Mouse (Mus musculus) myocyte (in vitro differentiated cells): ENCODE measurements at regions not wholly inside any gene's neighbourhood (a gene's known extent, or its start where the extent isn't known, plus 50 kb on each side); places are given as distances from the start of the nearest gene placed in this dataset.

Experiments
- H3K27me3 ChIP-seq: one replicate; pipeline ENCODE4 v1.6.1; 2011; ENCODE audit not compliant: control insufficient read depth, insufficient read depth, insufficient read length
- H3K36me3 ChIP-seq: one replicate; pipeline ENCODE4 v1.6.1; 2011; ENCODE audit not compliant: control insufficient read depth, insufficient read depth
- H3K4me2 ChIP-seq: one replicate; pipeline ENCODE4 v1.6.1; 2011; ENCODE audit warnings: low read depth, control low read depth
- H3K4me3 ChIP-seq: one replicate; pipeline ENCODE4 v1.5.1; 2011; ENCODE audit warnings: mild to moderate bottlenecking, control low read depth, moderate library complexity
- H3K79me2 ChIP-seq: one replicate; pipeline ENCODE4 v1.6.1; 2011; ENCODE audit not compliant: control insufficient read depth, insufficient read depth
- H3ac ChIP-seq: one replicate; pipeline ENCODE4 v1.6.1; 2011; ENCODE audit not compliant: control insufficient read depth, insufficient read length
- CEBPB ChIP-seq: IDR thresholded peaks from 2 replicates; pipeline ENCODE4 v1.6.1; 2011; ENCODE audit warnings: mild to moderate bottlenecking, moderate library complexity; ENCODE audit not compliant: poor library complexity, insufficient read depth, severe bottlenecking
- E2F4 ChIP-seq: IDR thresholded peaks from one replicate; pipeline ENCODE4 v1.6.1; 2011; ENCODE audit warnings: mild to moderate bottlenecking, control low read depth, moderate library complexity; ENCODE audit not compliant: insufficient read depth
- MAX ChIP-seq: IDR thresholded peaks from one replicate; pipeline ENCODE4 v1.6.1; 2011; ENCODE audit warnings: low read depth, mild to moderate bottlenecking, control low read depth
- MYOD1 ChIP-seq, 3 experiments: IDR thresholded peaks; one replicate each; pipeline ENCODE4 v1.6.1; 2011; ENCODE audit warnings: control low read depth in 2 of 3, low read depth in 2 of 3, mild to moderate bottlenecking in 2 of 3, moderate library complexity in 1 of 3; ENCODE audit not compliant: insufficient read length in 2 of 3, control insufficient read depth in 1 of 3
- MYOG ChIP-seq, 3 experiments: IDR thresholded peaks; one replicate each; pipeline ENCODE4 v1.6.1; 2011; ENCODE audit warnings: control low read depth in 2 of 3, low read depth in 2 of 3, mild to moderate bottlenecking in 2 of 3; ENCODE audit not compliant: insufficient read length in 2 of 3, control insufficient read depth in 1 of 3, insufficient read depth in 1 of 3
- POLR2A ChIP-seq: IDR thresholded peaks from one replicate; pipeline ENCODE4 v1.6.1; 2011; ENCODE audit warnings: low read depth, mild to moderate bottlenecking, control low read depth, moderate library complexity; ENCODE audit not compliant: insufficient read length
- POLR2AphosphoS2 ChIP-seq: IDR thresholded peaks from one replicate; pipeline ENCODE4 v1.6.1; 2011; ENCODE audit warnings: low read depth, control low read depth; ENCODE audit not compliant: insufficient read length
- REST ChIP-seq: IDR thresholded peaks from one replicate; pipeline ENCODE4 v1.6.1; 2011; ENCODE audit warnings: mild to moderate bottlenecking, control low read depth, moderate library complexity; ENCODE audit not compliant: insufficient read depth, insufficient read length
- SRF ChIP-seq: IDR thresholded peaks from one replicate; pipeline ENCODE4 v1.6.1; 2011; ENCODE audit warnings: low read depth; ENCODE audit not compliant: control insufficient read depth, insufficient read length
- TCF12 ChIP-seq: IDR thresholded peaks from one replicate; pipeline ENCODE4 v1.6.1; 2011; ENCODE audit warnings: mild to moderate bottlenecking, control low read depth; ENCODE audit not compliant: poor library complexity, insufficient read depth, severe bottlenecking
- TCF3 ChIP-seq: IDR thresholded peaks from one replicate; pipeline ENCODE4 v1.6.1; 2011; ENCODE audit warnings: low read depth, control low read depth; ENCODE audit not compliant: insufficient read length
- USF1 ChIP-seq: IDR thresholded peaks from one replicate; pipeline ENCODE4 v1.6.1; 2011; ENCODE audit warnings: low read depth, mild to moderate bottlenecking, control low read depth, moderate library complexity

- H3K36me3 ChIP-seq = no peaks in the 10 kb centered on the region
- no peak overlapping the region for H3K4me3 ChIP-seq
- no peak overlapping the region for H3K4me2 ChIP-seq
- no peaks in the 10 kb centered on the region for H3K27me3 ChIP-seq
- TF ChIP-seq MYOD1 (IDR thresholded peaks at IDR 0.05; ENCODE audit: control insufficient read depth in 1 of 3, insufficient read length in 2 of 3, low read depth in 2 of 3) = no peak
- TF ChIP-seq CEBPB = no peak
- no peak for TF ChIP-seq REST
- no peak for TF ChIP-seq SRF
- no peak for TF ChIP-seq MYOG (IDR thresholded peaks at IDR 0.05; ENCODE audit: control insufficient read depth in 1 of 3, insufficient read depth in 1 of 3, insufficient read length in 2 of 3, low read depth in 2 of 3)
- TF ChIP-seq TCF3 = no peak
- no peak for TF ChIP-seq POLR2A
- H3K79me2 ChIP-seq = no peaks in the 10 kb centered on the region
- no peak overlapping the region for H3ac ChIP-seq
Measured at GRCm38 (mm10) chr14:61818365-61818764, 211.1 kb downstream of the Kcnrg start.

GRCm38 (mm10) chr14:61819251-61819650 lies 212.0 kb downstream of the Kcnrg start:
- no peak overlapping the region for H3ac ChIP-seq
- no peaks in the 10 kb centered on the region for H3K27me3 ChIP-seq
- no peak overlapping the region for H3K4me3 ChIP-seq
- no peak overlapping the region for H3K4me2 ChIP-seq
- no peak for TF ChIP-seq POLR2A
- no peak for TF ChIP-seq REST
- TF ChIP-seq SRF = no peak
- TF ChIP-seq MAX = no peak
- no peak for TF ChIP-seq USF1
- TF ChIP-seq MYOD1 (IDR thresholded peaks at IDR 0.05; ENCODE audit: control insufficient read depth in 1 of 3, insufficient read length in 2 of 3, low read depth in 2 of 3) = no peak
- TF ChIP-seq TCF3 = no peak
- no peak for TF ChIP-seq POLR2AphosphoS2
- TF ChIP-seq CEBPB = no peak
- TF ChIP-seq MYOG (IDR thresholded peaks at IDR 0.05; ENCODE audit: control insufficient read depth in 1 of 3, insufficient read depth in 1 of 3, insufficient read length in 2 of 3, low read depth in 2 of 3) = no peak
- no peak for TF ChIP-seq TCF12
- no peak for TF ChIP-seq E2F4
- no peaks in the 10 kb centered on the region for H3K79me2 ChIP-seq
- H3K36me3 ChIP-seq = no peaks in the 10 kb centered on the region

DNA sequence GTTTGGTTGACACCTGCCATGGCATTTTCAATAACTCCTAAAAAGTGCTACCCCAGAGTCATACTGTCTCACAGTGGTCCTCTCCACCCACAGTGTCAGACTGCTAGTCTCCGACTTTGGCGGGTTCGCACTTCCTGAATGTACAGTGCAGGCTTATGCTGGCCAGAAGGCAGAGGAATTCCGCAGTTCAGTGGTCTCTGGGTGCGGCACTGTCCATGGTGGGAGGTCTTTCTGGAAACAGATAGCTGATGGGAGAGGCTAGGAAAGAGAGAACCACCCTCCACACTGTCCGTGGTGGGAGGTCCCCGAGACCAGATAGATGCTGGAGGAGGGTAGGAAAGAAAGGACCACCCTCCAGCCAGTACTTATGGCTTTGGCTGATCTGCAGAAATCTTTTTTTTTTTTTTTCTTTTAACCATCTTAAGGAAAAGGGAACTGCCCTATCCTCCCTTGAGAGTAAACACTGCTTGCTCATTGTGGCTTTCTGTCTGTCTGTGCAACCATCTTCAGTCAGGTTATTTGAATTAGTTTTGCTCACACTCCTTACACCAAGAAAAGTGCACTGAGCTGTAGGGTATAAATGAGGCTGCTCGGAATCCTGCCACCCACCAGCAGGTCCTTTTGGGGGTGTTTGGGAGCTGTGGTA lies 227.2 kb downstream of the Kcnrg start:
- Histone ChIP-seq H3K27me3 (no peaks in the 10 kb centered on the region), H3K36me3 (no peaks in the 10 kb centered on the region), H3K79me2 (no peaks in the 10 kb centered on the region), H3K4me2 (no peak overlapping the region), H3ac (no peak overlapping the region), H3K4me3 (no peak overlapping the region)
- no peak for TF ChIP-seq USF1
- TF ChIP-seq POLR2AphosphoS2 = no peak
- TF ChIP-seq REST = no peak
- no peak for TF ChIP-seq CEBPB
- TF ChIP-seq POLR2A = no peak
- no peak for TF ChIP-seq MAX
- TF ChIP-seq E2F4 = no peak
- no peak for TF ChIP-seq TCF3
- no peak for TF ChIP-seq SRF
- no peak for TF ChIP-seq MYOG (IDR thresholded peaks at IDR 0.05; ENCODE audit: control insufficient read depth in 1 of 3, insufficient read depth in 1 of 3, insufficient read length in 2 of 3, low read depth in 2 of 3)
- TF ChIP-seq MYOD1 (IDR thresholded peaks at IDR 0.05; ENCODE audit: control insufficient read depth in 1 of 3, insufficient read length in 2 of 3, low read depth in 2 of 3) = no peak
- TF ChIP-seq TCF12 = no peak

GRCm38 (mm10) chr14:61835729-61836128 lies 228.5 kb downstream of the Kcnrg start:
- Histone ChIP-seq H3ac (no peak overlapping the region), H3K4me3 (no peak overlapping the region), H3K79me2 (no peaks in the 10 kb centered on the region), H3K4me2 (no peak overlapping the region), H3K36me3 (no peaks in the 10 kb centered on the region), H3K27me3 (no peaks in the 10 kb centered on the region)
- TF ChIP-seq E2F4 (no peak), POLR2AphosphoS2 (no peak), MYOG (IDR thresholded peaks at IDR 0.05; ENCODE audit: control insufficient read depth in 1 of 3, insufficient read depth in 1 of 3, insufficient read length in 2 of 3, low read depth in 2 of 3) (no peak), TCF3 (no peak)

- H3K4me3 ChIP-seq = no peak overlapping the region
- no peaks in the 10 kb centered on the region for H3K79me2 ChIP-seq
- H3K4me2 ChIP-seq = no peak overlapping the region
- no peaks in the 10 kb centered on the region for H3K36me3 ChIP-seq
- no peak for TF ChIP-seq E2F4
- no peak for TF ChIP-seq POLR2AphosphoS2
- peak; percentile 67 to 94 (median 88) for TF ChIP-seq MYOD1 (IDR thresholded peaks at IDR 0.05; ENCODE audit: control insufficient read depth in 1 of 3, insufficient read length in 2 of 3, low read depth in 2 of 3)
- TF ChIP-seq MYOG (IDR thresholded peaks at IDR 0.05; ENCODE audit: control insufficient read depth in 1 of 3, insufficient read depth in 1 of 3, insufficient read length in 2 of 3, low read depth in 2 of 3) = peak in 1 of 3 experiments; percentile 3
- H3ac ChIP-seq = no peak overlapping the region
- H3K27me3 ChIP-seq = no peaks in the 10 kb centered on the region
Measured at GRCm38 (mm10) chr14:61836231-61836630, 229.0 kb downstream of the Kcnrg start.
